Mouse (Mus musculus) midbrain, embryonic 14.5 days (tissue): ENCODE results near the gene Rbm8a. TPM values are rescaled to one million over a fixed set of nuclear protein-coding genes. Genes with fewer than 3 reads are reported as not detected.
"Not testable (repeated sequence)": the region's sequence is repeated elsewhere in the genome, so short reads cannot be mapped to it uniquely, and the experiment has no call there.

Source experiments
- ATAC-seq: fragments of 200-750 bp; cut with Nextera tagmentation; 2 replicates; pipeline ENCODE4 v1.8.0; 2017; ENCODE audit warnings: moderate number of reproducible peaks, moderate library complexity; ENCODE audit not compliant: low FRiP score, low TSS enrichment
- DNase-seq: peaks from one replicate; pipeline ENCODE4 v3.0.0-alpha.2; 2015
- H3K27ac ChIP-seq: fragments of 300-500 bp; sonication (generic); replicated peaks from 2 replicates; pipeline ENCODE4 v1.5.1; 2014; ENCODE audit warnings: mild to moderate bottlenecking, low read depth, low read length, moderate library complexity
- H3K27me3 ChIP-seq: fragments of 300-500 bp; sonication (generic); 2 replicates; pipeline ENCODE4 v1.6.1; 2014; ENCODE audit warnings: low read length, control low read depth, mixed read lengths; ENCODE audit not compliant: control insufficient read depth, insufficient read depth
- H3K36me3 ChIP-seq: fragments of 300-500 bp; sonication (generic); 2 replicates; pipeline ENCODE4 v1.6.1; 2014; ENCODE audit warnings: low read length, control low read depth; ENCODE audit not compliant: control insufficient read depth, insufficient read depth
- H3K4me1 ChIP-seq: fragments of 300-500 bp; sonication (generic); 2 replicates; pipeline ENCODE4 v1.6.1; 2014; ENCODE audit warnings: mild to moderate bottlenecking, antibody characterized with exemption, low read length, control low read depth; ENCODE audit not compliant: control insufficient read depth, insufficient read depth
- H3K4me2 ChIP-seq: fragments of 300-500 bp; sonication (generic); 2 replicates; pipeline ENCODE4 v1.6.1; 2014; ENCODE audit warnings: mild to moderate bottlenecking, low read length, moderate library complexity
- H3K4me3 ChIP-seq: fragments of 300-500 bp; sonication (generic); replicated peaks from 2 replicates; pipeline ENCODE4 v1.5.1; 2014; ENCODE audit warnings: low read depth, low read length
- H3K9ac ChIP-seq: fragments of 300-500 bp; sonication (generic); replicated peaks from 2 replicates; pipeline ENCODE4 v1.6.1; 2014; ENCODE audit warnings: mild to moderate bottlenecking, low read length, moderate library complexity
- H3K9me3 ChIP-seq: fragments of 300-500 bp; sonication (generic); 2 replicates; pipeline ENCODE4 v1.6.1; 2016; ENCODE audit warnings: low read length, control low read depth, mixed read lengths; ENCODE audit not compliant: control insufficient read depth
- WGBS: fragments of 180-500 bp; shearing (Covaris S2); extraction: QIAGEN DNeasy Blood & Tissue Kit; methylation state at CpG from one replicate; pipeline ENCODE4 v1.1.7; 2014; 5-methylcytosine and 5-hydroxymethylcytosine counted together
- polyA plus RNA-seq: library from polyadenylated mRNA; unstranded; fragments of >200 nt; fragmentation: Nextera tagmentation; extraction: Ambion mirVana; gene quantifications from 2 replicates; pipeline ENCODE4 v1.2.1, GENCODE M21; 2014

The Rbm8a gene
- polyA plus RNA-seq, 1 experiment from 2014 or later = 125 TPM

DNA sequence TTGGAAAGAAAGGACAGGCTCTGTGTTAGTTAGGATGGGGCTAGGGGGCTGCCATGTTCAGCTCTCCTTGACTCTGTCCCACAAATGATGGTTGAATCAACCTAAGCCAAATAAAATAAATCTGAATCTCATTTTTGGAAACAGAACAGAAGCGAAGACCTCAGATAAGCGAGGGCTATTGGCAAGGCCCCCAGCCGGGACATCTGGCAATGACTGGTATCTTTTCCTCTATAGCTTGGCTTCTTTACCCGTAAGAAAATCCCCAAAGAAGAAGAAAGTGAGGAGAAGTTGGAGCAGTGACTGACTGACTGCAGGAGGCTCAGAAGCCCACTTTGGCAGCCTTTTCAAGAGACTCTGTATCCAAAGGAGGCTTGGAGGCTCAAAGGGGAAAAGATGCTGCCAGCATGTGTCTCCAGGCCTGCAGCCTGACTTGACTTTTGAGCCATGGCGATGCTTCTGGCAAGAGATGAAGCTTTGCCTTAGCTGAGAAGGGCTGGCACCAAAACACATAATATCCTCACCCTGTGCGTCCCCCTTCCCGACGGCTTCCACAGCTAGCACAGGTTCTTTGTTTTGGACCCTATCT lies 33.1 kb downstream of the Rbm8a start:
- Histone ChIP-seq H3K9me3 (no peaks in the 10 kb centered on the region), H3K4me1 (no peaks in the 10 kb centered on the region; the same call in 1 of the 2 replicates), H3K27ac (peak overlapping the region; percentile 16), H3K9ac (peak overlapping the region; percentile 42; the same call in 1 of the 2 replicates), H3K4me2 (peak overlapping the region; percentile 59), H3K4me3 (peak overlapping the region; percentile 32), H3K36me3 (no peaks in the 10 kb centered on the region), H3K27me3 (no peaks in the 10 kb centered on the region)
- peak; percentile 29 for DNase-seq
- no peak for ATAC-seq
- WGBS = 57% methylated on average over 8 of the region's 8 CpGs

GRCm38 (mm10) chr3:96663432-96664239 lies 33.9 kb downstream of the Rbm8a start:
- no peaks in the 10 kb centered on the region for H3K36me3 ChIP-seq
- ATAC-seq (peak; percentile 77; the same call in 1 of the 2 replicates), DNase-seq (peak; percentile 91)
- H3K4me3 ChIP-seq = peak overlapping the region; percentile 32
- H3K27ac ChIP-seq = peak overlapping the region; percentile 16
- no peaks in the 10 kb centered on the region for H3K27me3 ChIP-seq
- WGBS = 7% methylated on average over 15 of the region's 18 CpGs
- no peaks in the 10 kb centered on the region for H3K9me3 ChIP-seq
- H3K4me2 ChIP-seq = peak overlapping the region; percentile 59
- H3K9ac ChIP-seq = peak overlapping the region; percentile 42
- H3K4me1 ChIP-seq = no peaks in the 10 kb centered on the region; the same call in 1 of the 2 replicates

DNA sequence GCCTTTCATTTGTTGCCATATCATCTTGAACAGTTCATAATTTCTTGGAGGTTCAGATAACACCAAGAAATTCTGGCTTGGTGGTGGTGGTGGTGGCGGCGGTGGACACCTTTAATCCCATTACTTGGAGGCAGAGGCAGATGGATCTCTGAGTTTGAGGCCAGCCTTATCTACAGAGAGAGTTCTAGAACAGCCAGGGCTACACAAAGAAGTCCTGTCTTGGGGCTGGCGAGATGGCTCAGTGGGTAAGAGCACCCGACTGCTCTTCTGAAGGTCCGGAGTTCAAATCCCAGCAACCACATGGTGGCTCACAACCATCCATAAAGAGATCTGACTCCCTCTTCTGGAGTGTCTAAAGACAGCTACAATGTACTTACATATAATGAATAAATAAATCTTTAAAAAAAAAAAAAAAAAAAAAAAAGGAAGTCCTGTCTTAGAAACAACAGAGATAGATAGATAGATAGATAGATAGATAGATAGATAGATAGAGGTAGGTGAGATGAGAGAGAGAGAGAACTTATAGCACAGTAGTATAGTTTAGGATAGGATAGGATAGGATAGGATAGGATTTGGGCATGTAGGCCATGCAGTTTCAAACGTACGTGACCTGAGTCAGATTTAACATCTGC lies 36.1 kb downstream of the Rbm8a start:
- not testable (repeated sequence) for H3K4me2 ChIP-seq, H3K27me3 ChIP-seq, H3K9me3 ChIP-seq, DNase-seq, ATAC-seq, H3K27ac ChIP-seq, H3K36me3 ChIP-seq, H3K4me3 ChIP-seq, H3K9ac ChIP-seq, H3K4me1 ChIP-seq
- WGBS = 92% methylated on average over 7 of the region's 7 CpGs

- Histone ChIP-seq H3K4me1 (peaks cover 7% of the 10 kb centered on the region; the same call in 1 of the 2 replicates), H3K27ac (no peak overlapping the region), H3K27me3 (peaks cover 7% of the 10 kb centered on the region), H3K36me3 (no peaks in the 10 kb centered on the region), H3K4me3 (no peak overlapping the region), H3K9ac (no peak overlapping the region), H3K4me2 (no peak overlapping the region), H3K9me3 (no peaks in the 10 kb centered on the region)
- DNase-seq = no peak
- WGBS = 95% methylated on average over 5 of the region's 5 CpGs
- no peak for ATAC-seq
Observed at GRCm38 (mm10) chr3:96666916-96667315, 37.2 kb downstream of the Rbm8a start.

- no peak overlapping the region for H3K9ac ChIP-seq
- H3K27ac ChIP-seq = no peak overlapping the region
- H3K27me3 ChIP-seq = peaks cover 7% of the 10 kb centered on the region
- no peak overlapping the region for H3K4me2 ChIP-seq
- no peaks in the 10 kb centered on the region for H3K36me3 ChIP-seq
- WGBS = 47% methylated on average over 1 of the region's 1 CpGs
- DNase-seq = no peak
- no peak overlapping the region for H3K4me3 ChIP-seq
- no peaks in the 10 kb centered on the region for H3K9me3 ChIP-seq
- no peak for ATAC-seq
- H3K4me1 ChIP-seq = peaks cover 7% of the 10 kb centered on the region; the same call in 1 of the 2 replicates
Observed at GRCm38 (mm10) chr3:96667316-96667715, 37.6 kb downstream of the Rbm8a start.

GRCm38 (mm10) chr3:96668424-96669067 lies 38.8 kb downstream of the Rbm8a start:
- 0 out of 2 replicates have a peak, but pooled peaks cover 7% of the 10 kb centered on the region for H3K4me1 ChIP-seq
- no peak overlapping the region for H3K27ac ChIP-seq
- no peaks in the 10 kb centered on the region for H3K9me3 ChIP-seq
- WGBS = 95% methylated on average over 5 of the region's 5 CpGs
- no peak for DNase-seq
- ATAC-seq = no peak
- peaks cover 7% of the 10 kb centered on the region for H3K27me3 ChIP-seq
- no peak overlapping the region for H3K4me2 ChIP-seq
- no peaks in the 10 kb centered on the region for H3K36me3 ChIP-seq
- no peak overlapping the region for H3K9ac ChIP-seq
- no peak overlapping the region for H3K4me3 ChIP-seq

GRCm38 (mm10) chr3:96669727-96670468 lies 40.2 kb downstream of the Rbm8a start, which contains the start of gene Ankrd35:
Ankrd35 (plus strand) TSS chr3:96670131.
- Histone ChIP-seq H3K27me3 (peaks cover 7% of the 10 kb centered on the region), H3K27ac (no peak within 1 kb of the TSS), H3K36me3 (no peaks in the 10 kb centered on the region), H3K4me2 (peak within 1 kb of the TSS; percentile 68), H3K4me1 (0 out of 2 replicates have a peak, but pooled peaks cover 7% of the 10 kb centered on the region), H3K9me3 (no peaks in the 10 kb centered on the region), H3K9ac (peak within 1 kb of the TSS; percentile 36; the same call in 1 of the 2 replicates), H3K4me3 (peak within 1 kb of the TSS; percentile 38)
- DNase-seq (peak; percentile 79), ATAC-seq (peak; percentile 80)
- WGBS = 5% methylated on average over 35 of the region's 35 CpGs

GRCm38 (mm10) chr3:96671519-96671918 lies 41.8 kb downstream of the Rbm8a start:
- 97% methylated on average over 5 of the region's 5 CpGs for WGBS
- ATAC-seq (no peak), DNase-seq (no peak)
- Histone ChIP-seq H3K36me3 (no peaks in the 10 kb centered on the region), H3K27me3 (peaks cover 7% of the 10 kb centered on the region), H3K27ac (no peak overlapping the region), H3K4me2 (no peak overlapping the region), H3K4me3 (no peak overlapping the region), H3K9me3 (no peaks in the 10 kb centered on the region), H3K9ac (no peak overlapping the region), H3K4me1 (0 out of 2 replicates have a peak, but pooled peaks cover 7% of the 10 kb centered on the region)
